Mouse (Mus musculus) lung, embryonic 14.5 days (tissue): Measurements from ENCODE around the gene Hck. TPM values are rescaled to one million over a fixed set of nuclear protein-coding genes. Genes with fewer than 3 reads are reported as not detected.

Experiments
- ATAC-seq: fragments of 200-750 bp; cut with Nextera tagmentation; 2 replicates; pipeline ENCODE4 v1.8.0; 2017; ENCODE audit warnings: mild to moderate bottlenecking, moderate TSS enrichment, moderate library complexity; ENCODE audit not compliant: insufficient read depth
- DNase-seq: peaks from one replicate; pipeline ENCODE4 v3.0.0-alpha.2; 2015
- H3K27ac ChIP-seq: fragments of 300-500 bp; sonication (generic); 2 replicates; pipeline ENCODE4 v1.5.1; 2014; ENCODE audit warnings: low read depth, mild to moderate bottlenecking, moderate library complexity
- H3K27me3 ChIP-seq: fragments of 300-500 bp; sonication (generic); 2 replicates; pipeline ENCODE4 v1.6.1; 2014; ENCODE audit warnings: low read length, control low read depth; ENCODE audit not compliant: insufficient read depth
- H3K36me3 ChIP-seq: fragments of 300-500 bp; sonication (generic); 2 replicates; pipeline ENCODE4 v1.6.1; 2014; ENCODE audit warnings: control low read depth; ENCODE audit not compliant: insufficient read depth
- H3K4me1 ChIP-seq: fragments of 300-500 bp; sonication (generic); 2 replicates; pipeline ENCODE4 v1.6.1; 2014; ENCODE audit warnings: antibody characterized with exemption, control low read depth; ENCODE audit not compliant: insufficient read depth
- H3K4me2 ChIP-seq: fragments of 300-500 bp; sonication (generic); 2 replicates; pipeline ENCODE4 v1.6.1; 2014; ENCODE audit warnings: mild to moderate bottlenecking
- H3K4me3 ChIP-seq: fragments of 300-500 bp; sonication (generic); 2 replicates; pipeline ENCODE4 v1.5.1; 2014; ENCODE audit warnings: low read depth, low read length
- H3K9ac ChIP-seq: fragments of 300-500 bp; sonication (generic); 2 replicates; pipeline ENCODE4 v1.6.1; 2014
- H3K9me3 ChIP-seq: fragments of 300-500 bp; sonication (generic); 2 replicates; pipeline ENCODE4 v1.6.1; 2016; ENCODE audit warnings: low read depth, low read length, control low read depth
- CTCF ChIP-seq: IDR thresholded peaks from 2 replicates; pipeline ENCODE4 v1.5.1; 2016; ENCODE audit warnings: antibody characterized with exemption, low read depth
- WGBS: fragments of 180-500 bp; shearing (Covaris S2); extraction: QIAGEN DNeasy Blood & Tissue Kit; methylation state at CpG from one replicate; pipeline ENCODE4 v1.1.7; 2014; 5-methylcytosine and 5-hydroxymethylcytosine counted together
- polyA plus RNA-seq: library from polyadenylated mRNA; unstranded; fragments of >200 nt; fragmentation: Nextera tagmentation; extraction: Ambion mirVana; gene quantifications from 2 replicates; pipeline ENCODE4 v1.2.1, GENCODE M21; 2014

Gene Hck
- polyA plus RNA-seq: 2.6 and 3.7 TPM in 2 replicates

GRCm38 (mm10) chr2:153108313-153109264 is at the start of gene Hck:
Gene Hck (plus strand): TSS chr2:153108468.
- H3K4me1 ChIP-seq: 0 out of 2 replicates have a peak, but pooled peaks cover 7% of the 10 kb centered on the region
- peak within 1 kb of the TSS; percentile 44 for H3K4me3 ChIP-seq
- 1% methylated on average over 52 of the region's 52 CpGs for WGBS
- no peaks in the 10 kb centered on the region for H3K9me3 ChIP-seq
- H3K4me2 ChIP-seq: peak within 1 kb of the TSS; percentile 82
- TF ChIP-seq CTCF: no peak
- H3K36me3 ChIP-seq: no peaks in the 10 kb centered on the region
- H3K9ac ChIP-seq: peak within 1 kb of the TSS; percentile 26
- ATAC-seq (peak; percentile 82), DNase-seq (peak; percentile 60)
- no peak within 1 kb of the TSS for H3K27ac ChIP-seq
- H3K27me3 ChIP-seq: peaks cover 44% of the 10 kb centered on the region

GRCm38 (mm10) chr2:153060216-153060615 is 48.1 kb upstream of the Hck start:
- no peaks in the 10 kb centered on the region for H3K27me3 ChIP-seq
- no peaks in the 10 kb centered on the region for H3K9me3 ChIP-seq
- no peak overlapping the region for H3K4me3 ChIP-seq
- H3K27ac ChIP-seq: no peak overlapping the region
- H3K36me3 ChIP-seq: no peaks in the 10 kb centered on the region
- TF ChIP-seq CTCF: no peak
- ATAC-seq (no peak), DNase-seq (peak; percentile 45)
- H3K9ac ChIP-seq: no peak overlapping the region
- WGBS: 72% methylated on average over 7 of the region's 7 CpGs
- no peak overlapping the region for H3K4me2 ChIP-seq
- no peaks in the 10 kb centered on the region for H3K4me1 ChIP-seq

GRCm38 (mm10) chr2:153063394-153063793 is 44.9 kb upstream of the Hck start:
- no peak overlapping the region for H3K4me2 ChIP-seq
- peaks cover 11% of the 10 kb centered on the region; the same call in 1 of the 2 replicates for H3K27me3 ChIP-seq
- H3K9ac ChIP-seq: no peak overlapping the region
- H3K4me3 ChIP-seq: no peak overlapping the region
- 47% methylated on average over 3 of the region's 3 CpGs for WGBS
- H3K36me3 ChIP-seq: no peaks in the 10 kb centered on the region
- DNase-seq (no peak), ATAC-seq (no peak)
- TF ChIP-seq CTCF: no peak
- no peaks in the 10 kb centered on the region for H3K4me1 ChIP-seq
- no peaks in the 10 kb centered on the region for H3K9me3 ChIP-seq
- H3K27ac ChIP-seq: no peak overlapping the region

- Histone ChIP-seq H3K4me1 (no peaks in the 10 kb centered on the region), H3K27ac (no peak overlapping the region), H3K4me2 (no peak overlapping the region), H3K36me3 (no peaks in the 10 kb centered on the region), H3K9ac (no peak overlapping the region), H3K9me3 (no peaks in the 10 kb centered on the region), H3K27me3 (peaks cover 15% of the 10 kb centered on the region), H3K4me3 (no peak overlapping the region)
- ATAC-seq (0 out of 2 replicates have a peak, but pooled peaks have one; percentile 17), DNase-seq (no peak)
- 64% methylated on average over 9 of the region's 9 CpGs for WGBS
- no peak for TF ChIP-seq CTCF
Measured at GRCm38 (mm10) chr2:153064190-153064970, 43.9 kb upstream of the Hck start.

GRCm38 (mm10) chr2:153065747-153066508 is 42.3 kb upstream of the Hck start, which contains the start of gene Ccm2l:
Gene Ccm2l (plus strand): TSS chr2:153065955.
- H3K4me2 ChIP-seq: peak within 1 kb of the TSS; percentile 36
- ATAC-seq: peak; percentile 41; the same call in 1 of the 2 replicates

GRCm38 (mm10) chr2:153066991-153067390 is 41.3 kb upstream of the Hck start:
- ATAC-seq (no peak), DNase-seq (no peak)
- Histone ChIP-seq H3K27ac (no peak overlapping the region), H3K9me3 (no peaks in the 10 kb centered on the region), H3K27me3 (peaks cover 32% of the 10 kb centered on the region), H3K4me2 (peak overlapping the region; percentile 36), H3K4me1 (peaks cover 3% of the 10 kb centered on the region; the same call in 1 of the 2 replicates), H3K9ac (no peak overlapping the region), H3K4me3 (peak overlapping the region; percentile 14; the same call in 1 of the 2 replicates), H3K36me3 (no peaks in the 10 kb centered on the region)
- TF ChIP-seq CTCF: no peak
- 47% methylated on average over 6 of the region's 6 CpGs for WGBS

More at GRCm38 (mm10) chr2:153065747-153066508, 42.3 kb upstream of the Hck start, which contains the start of gene Ccm2l:
- no peaks in the 10 kb centered on the region for H3K9me3 ChIP-seq
- no peak within 1 kb of the TSS for H3K9ac ChIP-seq
- H3K27me3 ChIP-seq: peaks cover 21% of the 10 kb centered on the region
- 32% methylated on average over 12 of the region's 12 CpGs for WGBS
- H3K4me1 ChIP-seq: no peaks in the 10 kb centered on the region
- peak within 1 kb of the TSS; percentile 14; the same call in 1 of the 2 replicates for H3K4me3 ChIP-seq
- peak within 1 kb of the TSS; percentile 3; the same call in 1 of the 2 replicates for H3K27ac ChIP-seq
- no peaks in the 10 kb centered on the region for H3K36me3 ChIP-seq
- no peak for TF ChIP-seq CTCF
- DNase-seq: peak; percentile 38
